Mouse (Mus musculus): ENCODE measurements around the gene Pinlyp. TPM values are rescaled to one million over a fixed set of nuclear protein-coding genes. Genes with fewer than 3 reads are reported as not detected.
"Not testable (repeated sequence)": the region's sequence is repeated elsewhere in the genome, so short reads cannot be mapped to it uniquely, and the experiment has no call there.

Gene Pinlyp
- total and polyA plus RNA-seq, 3 experiments = not detected

GRCm38 (mm10) chr7:24528861-24529260 is 17.1 kb downstream of the Pinlyp start:
- H3K9ac ChIP-seq (ENCODE audit: low read depth, low read length) = no peak overlapping the region
- intact Hi-C loops (cut with DNase I) = loop anchor here (5.0 kb wide), 1 partner anchor 57 kb away; no protein-coding TSS in a partner anchor
- no peaks in the 10 kb centered on the region; the same call in 1 of the 2 replicates for H3K79me2 ChIP-seq (replicated peaks; ENCODE audit: control insufficient read depth, insufficient read depth, low read length)
- 66% methylated on average over 11 of the region's 11 CpGs for WGBS
- no peak for DNase-seq
- H3K27me3 ChIP-seq (ENCODE audit: control insufficient read depth, insufficient read depth, low read length) = no peaks in the 10 kb centered on the region
- H3K36me3 ChIP-seq (ENCODE audit: control insufficient read depth, insufficient read depth, low read length) = peaks cover 3% of the 10 kb centered on the region; the same call in 1 of the 2 replicates
- no peak overlapping the region; the same call in 1 of the 2 replicates for H3K27ac ChIP-seq
- H3K4me1 ChIP-seq (ENCODE audit: control insufficient read depth, insufficient read depth, low read length) = peaks cover 2% of the 10 kb centered on the region; the same call in 1 of the 2 replicates
- no peak for TF ChIP-seq POLR2A (IDR thresholded peaks at IDR 0.05; ENCODE audit: insufficient read depth, low read depth, low read length)
- TF ChIP-seq CTCF (IDR thresholded peaks at IDR 0.05) = no peak
- TF ChIP-seq EP300 (IDR thresholded peaks at IDR 0.05; ENCODE audit: insufficient read depth, low read depth, low read length) = no peak
- no peak overlapping the region for H3K4me3 ChIP-seq

- 81% methylated on average over 12 of the region's 12 CpGs for WGBS
- Histone ChIP-seq H3K36me3 (ENCODE audit: control insufficient read depth, insufficient read depth, low read length) (no peaks in the 10 kb centered on the region), H3K79me2 (replicated peaks; ENCODE audit: control insufficient read depth, insufficient read depth, low read length) (no peaks in the 10 kb centered on the region), H3K4me3 (no peak overlapping the region), H3K4me1 (ENCODE audit: control insufficient read depth, insufficient read depth, low read length) (no peaks in the 10 kb centered on the region), H3K27me3 (ENCODE audit: control insufficient read depth, insufficient read depth, low read length) (no peaks in the 10 kb centered on the region), H3K27ac (no peak overlapping the region), H3K9ac (ENCODE audit: low read depth, low read length) (no peak overlapping the region)
- DNase-seq = no peak
- intact Hi-C loops (cut with DNase I) = loop anchor here (5.0 kb wide), 1 partner anchor 54 kb away; no protein-coding TSS in a partner anchor
- no peak for TF ChIP-seq POLR2A (IDR thresholded peaks at IDR 0.05; ENCODE audit: insufficient read depth, low read depth, low read length)
- TF ChIP-seq EP300 (IDR thresholded peaks at IDR 0.05; ENCODE audit: insufficient read depth, low read depth, low read length) = no peak
- TF ChIP-seq CTCF (IDR thresholded peaks at IDR 0.05) = no peak
These were observed 20.1 kb downstream of the Pinlyp start for GRCm38 (mm10) chr7:24525686-24526420.

GRCm38 (mm10) chr7:24524978-24525377 is 20.9 kb downstream of the Pinlyp start:
- no peak for DNase-seq
- Histone ChIP-seq H3K9ac (ENCODE audit: low read depth, low read length) (no peak overlapping the region), H3K27ac (no peak overlapping the region), H3K4me1 (ENCODE audit: control insufficient read depth, insufficient read depth, low read length) (no peaks in the 10 kb centered on the region), H3K27me3 (ENCODE audit: control insufficient read depth, insufficient read depth, low read length) (no peaks in the 10 kb centered on the region), H3K36me3 (ENCODE audit: control insufficient read depth, insufficient read depth, low read length) (no peaks in the 10 kb centered on the region), H3K4me3 (no peak overlapping the region), H3K79me2 (replicated peaks; ENCODE audit: control insufficient read depth, insufficient read depth, low read length) (no peaks in the 10 kb centered on the region)
- intact Hi-C loops (cut with DNase I) = loop anchor here (5.0 kb wide), 1 partner anchor 53 kb away; no protein-coding TSS in a partner anchor
- TF ChIP-seq CTCF (IDR thresholded peaks at IDR 0.05) (no peak), POLR2A (IDR thresholded peaks at IDR 0.05; ENCODE audit: insufficient read depth, low read depth, low read length) (no peak), EP300 (IDR thresholded peaks at IDR 0.05; ENCODE audit: insufficient read depth, low read depth, low read length) (no peak)
- WGBS = 76% methylated on average over 6 of the region's 6 CpGs

- intact Hi-C loops (cut with DNase I) = no loop called here
- TF ChIP-seq EP300 (IDR thresholded peaks at IDR 0.05; ENCODE audit: insufficient read depth, low read depth, low read length) (no peak), POLR2A (IDR thresholded peaks at IDR 0.05; ENCODE audit: insufficient read depth, low read depth, low read length) (no peak), CTCF (IDR thresholded peaks at IDR 0.05) (no peak)
- 78% methylated on average over 6 of the region's 6 CpGs for WGBS
- no peaks in the 10 kb centered on the region for H3K27me3 ChIP-seq (ENCODE audit: control insufficient read depth, insufficient read depth, low read length)
- H3K9ac ChIP-seq (ENCODE audit: low read depth, low read length) = no peak overlapping the region
- no peak for DNase-seq
- H3K36me3 ChIP-seq (ENCODE audit: control insufficient read depth, insufficient read depth, low read length) = no peaks in the 10 kb centered on the region
- H3K4me3 ChIP-seq = no peak overlapping the region
- H3K4me1 ChIP-seq (ENCODE audit: control insufficient read depth, insufficient read depth, low read length) = no peaks in the 10 kb centered on the region
- no peak overlapping the region for H3K27ac ChIP-seq
- no peaks in the 10 kb centered on the region for H3K79me2 ChIP-seq (replicated peaks; ENCODE audit: control insufficient read depth, insufficient read depth, low read length)
These were observed 22.2 kb downstream of the Pinlyp start for GRCm38 (mm10) chr7:24523723-24524122.

- H3K27ac ChIP-seq = no peak overlapping the region
- intact Hi-C loops (cut with DNase I) = no loop called here
- no peak overlapping the region for H3K4me3 ChIP-seq
- H3K27me3 ChIP-seq (ENCODE audit: control insufficient read depth, insufficient read depth, low read length) = no peaks in the 10 kb centered on the region
- WGBS = 46% methylated on average over 5 of the region's 5 CpGs
- no peak for DNase-seq
- no peaks in the 10 kb centered on the region for H3K4me1 ChIP-seq (ENCODE audit: control insufficient read depth, insufficient read depth, low read length)
- no peak overlapping the region for H3K9ac ChIP-seq (ENCODE audit: low read depth, low read length)
- H3K36me3 ChIP-seq (ENCODE audit: control insufficient read depth, insufficient read depth, low read length) = no peaks in the 10 kb centered on the region
- H3K79me2 ChIP-seq (replicated peaks; ENCODE audit: control insufficient read depth, insufficient read depth, low read length) = no peaks in the 10 kb centered on the region
- TF ChIP-seq CTCF (IDR thresholded peaks at IDR 0.05) = no peak
- no peak for TF ChIP-seq EP300 (IDR thresholded peaks at IDR 0.05; ENCODE audit: insufficient read depth, low read depth, low read length)
These were observed 23.1 kb downstream of the Pinlyp start for GRCm38 (mm10) chr7:24522805-24523204.

GRCm38 (mm10) chr7:24520054-24520453 is 25.9 kb downstream of the Pinlyp start:
- H3K79me2 ChIP-seq (replicated peaks; ENCODE audit: control insufficient read depth, insufficient read depth, low read length); H3K36me3 ChIP-seq (ENCODE audit: control insufficient read depth, insufficient read depth, low read length); H3K4me3 ChIP-seq; DNase-seq; H3K27me3 ChIP-seq (ENCODE audit: control insufficient read depth, insufficient read depth, low read length); H3K4me1 ChIP-seq (ENCODE audit: control insufficient read depth, insufficient read depth, low read length); intact Hi-C loops (cut with DNase I); H3K9ac ChIP-seq (ENCODE audit: low read depth, low read length); H3K27ac ChIP-seq: not testable (repeated sequence)
- 90% methylated on average over 10 of the region's 10 CpGs for WGBS

Data from heart, adult 2 months (tissue).